Mouse (Mus musculus) megakaryocyte, embryonic 14.5 days (primary cell): Measurements from ENCODE around the gene Nubpl.

Experiments
- FLI1 ChIP-seq: IDR thresholded peaks from 2 replicates; pipeline ENCODE4 v1.6.1; 2012; ENCODE audit warnings: low read length, inconsistent platforms, mixed read lengths
- GATA1 ChIP-seq: IDR thresholded peaks from 3 replicates; pipeline ENCODE4 v1.6.1; 2012; ENCODE audit warnings: mixed read lengths, low read length, inconsistent platforms, borderline replicate concordance

DNA sequence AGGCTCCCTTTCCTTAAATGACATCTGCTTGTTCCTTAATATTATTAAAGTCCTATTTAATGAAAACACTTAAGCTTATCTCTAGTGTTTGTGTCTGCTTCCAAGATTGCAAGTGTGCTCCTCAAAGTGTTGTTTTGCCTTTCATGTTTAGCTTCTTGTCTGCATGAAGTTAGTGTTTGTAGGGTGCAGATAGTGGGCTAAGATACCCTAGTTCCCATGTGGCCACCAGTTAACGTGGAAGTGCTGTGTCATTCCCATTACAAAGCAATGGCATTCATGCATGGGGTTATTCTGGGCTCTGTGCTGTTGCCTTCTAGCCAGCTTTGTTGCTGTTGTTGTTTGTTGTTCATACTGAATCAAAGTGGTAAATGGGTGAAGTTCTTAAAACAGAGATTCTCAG, 201.1 kb downstream of the Nubpl start:
- TF ChIP-seq GATA1: no peak
- TF ChIP-seq FLI1: no peak
